Mouse (Mus musculus) hindbrain, embryonic 11.5 days (tissue): ENCODE data around the gene Clca3a1. TPM values are rescaled to one million over a fixed set of nuclear protein-coding genes. Genes with fewer than 3 reads are reported as not detected.
A peak's percentile ranks its signal among the peaks of the same experiment; 100 is the strongest.

Experiments used
- ATAC-seq: fragments of 200-750 bp; cut with Nextera tagmentation; 2 replicates; pipeline ENCODE4 v1.8.0; 2017; ENCODE audit warnings: mild to moderate bottlenecking, moderate TSS enrichment, moderate library complexity; ENCODE audit not compliant: low FRiP score
- DNase-seq: peaks from one replicate; pipeline ENCODE4 v3.0.0-alpha.2; 2015; ENCODE audit warnings: low spot score
- H3K27ac ChIP-seq: fragments of 300-500 bp; sonication (generic); 2 replicates; pipeline ENCODE4 v1.5.1; 2014; ENCODE audit warnings: mild to moderate bottlenecking, low read depth, low read length
- H3K27me3 ChIP-seq: fragments of 300-500 bp; sonication (generic); 2 replicates; pipeline ENCODE4 v1.6.1; 2014; ENCODE audit warnings: mild to moderate bottlenecking, low read length, moderate library complexity, mixed read lengths; ENCODE audit not compliant: control insufficient read depth, insufficient read depth
- H3K36me3 ChIP-seq: fragments of 300-500 bp; sonication (generic); 2 replicates; pipeline ENCODE4 v1.6.1; 2014; ENCODE audit warnings: mild to moderate bottlenecking, low read length, moderate library complexity, mixed read lengths; ENCODE audit not compliant: control insufficient read depth, insufficient read depth
- H3K4me1 ChIP-seq: fragments of 300-500 bp; sonication (generic); replicated peaks from 2 replicates; pipeline ENCODE4 v1.6.1; 2014; ENCODE audit warnings: low read length, mixed read lengths; ENCODE audit not compliant: control insufficient read depth, insufficient read depth
- H3K4me2 ChIP-seq: fragments of 300-500 bp; sonication (generic); replicated peaks from 2 replicates; pipeline ENCODE4 v1.6.1; 2014; ENCODE audit warnings: mild to moderate bottlenecking, low read depth, low read length
- H3K4me3 ChIP-seq: fragments of 300-500 bp; sonication (generic); 2 replicates; pipeline ENCODE4 v1.5.1; 2014; ENCODE audit warnings: low read depth, low read length
- H3K9ac ChIP-seq: fragments of 300-500 bp; sonication (generic); 2 replicates; pipeline ENCODE4 v1.6.1; 2014; ENCODE audit warnings: low read depth, low read length
- H3K9me3 ChIP-seq: fragments of 300-500 bp; sonication (generic); 2 replicates; pipeline ENCODE4 v1.6.1; 2016; ENCODE audit warnings: low read length; ENCODE audit not compliant: control insufficient read depth
- WGBS: fragments of 180-500 bp; shearing (Covaris S2); extraction: QIAGEN DNeasy Blood & Tissue Kit; methylation state at CpG from one replicate; pipeline ENCODE4 v1.1.7; 2014; 5-methylcytosine and 5-hydroxymethylcytosine counted together
- polyA plus RNA-seq: library from polyadenylated mRNA; unstranded; fragments of >200 nt; fragmentation: Nextera tagmentation; extraction: Ambion mirVana; gene quantifications from 2 replicates; pipeline ENCODE4 v1.2.1, GENCODE M21; 2014

The Clca3a1 gene
- polyA plus RNA-seq, 1 experiment from 2014 or later, result not detected

DNA sequence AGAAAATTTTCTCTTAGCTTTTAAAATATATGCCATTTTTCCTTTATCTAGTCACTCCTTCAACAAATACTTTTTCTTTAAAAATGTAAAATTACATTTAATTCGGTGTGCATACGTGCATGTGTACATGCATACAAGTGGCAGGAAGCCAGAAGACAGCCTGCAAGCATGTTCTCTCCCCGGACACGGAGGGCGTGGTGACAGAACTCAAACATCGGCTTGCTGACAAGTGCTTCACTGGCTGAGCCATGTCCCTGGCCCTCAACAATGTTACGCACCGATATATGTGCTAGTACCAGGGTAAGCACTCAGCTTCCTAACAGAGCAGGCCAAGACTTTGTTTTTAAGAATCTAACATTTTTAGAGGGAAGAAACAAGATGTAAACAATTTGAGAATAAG, 46.2 kb downstream of the Clca3a1 start:
- H3K4me3 ChIP-seq, result no peak overlapping the region
- no peaks in the 10 kb centered on the region for H3K9me3 ChIP-seq
- H3K4me2 ChIP-seq, result no peak overlapping the region
- no peak overlapping the region for H3K9ac ChIP-seq
- no peak overlapping the region for H3K27ac ChIP-seq
- WGBS, result 92% methylated on average over 8 of the region's 8 CpGs
- H3K4me1 ChIP-seq, result 0 out of 2 replicates have a peak, but pooled peaks cover 2% of the 10 kb centered on the region
- DNase-seq (no peak), ATAC-seq (no peak)
- no peaks in the 10 kb centered on the region for H3K27me3 ChIP-seq
- no peaks in the 10 kb centered on the region for H3K36me3 ChIP-seq

GRCm38 (mm10) chr3:144714126-144714525, 46.7 kb downstream of the Clca3a1 start:
- no peaks in the 10 kb centered on the region for H3K27me3 ChIP-seq
- 0 out of 2 replicates have a peak, but pooled peaks cover 2% of the 10 kb centered on the region for H3K4me1 ChIP-seq
- H3K9ac ChIP-seq, result no peak overlapping the region
- ATAC-seq (no peak), DNase-seq (no peak)
- no peak overlapping the region for H3K4me3 ChIP-seq
- no peak overlapping the region for H3K4me2 ChIP-seq
- no peaks in the 10 kb centered on the region for H3K9me3 ChIP-seq
- no peak overlapping the region for H3K27ac ChIP-seq
- WGBS, result 82% methylated on average over 7 of the region's 7 CpGs
- no peaks in the 10 kb centered on the region for H3K36me3 ChIP-seq

- ATAC-seq, result peak; percentile 34; the same call in 1 of the 2 replicates
Observed at GRCm38 (mm10) chr3:144711607-144712206, 49.1 kb downstream of the Clca3a1 start.

DNA sequence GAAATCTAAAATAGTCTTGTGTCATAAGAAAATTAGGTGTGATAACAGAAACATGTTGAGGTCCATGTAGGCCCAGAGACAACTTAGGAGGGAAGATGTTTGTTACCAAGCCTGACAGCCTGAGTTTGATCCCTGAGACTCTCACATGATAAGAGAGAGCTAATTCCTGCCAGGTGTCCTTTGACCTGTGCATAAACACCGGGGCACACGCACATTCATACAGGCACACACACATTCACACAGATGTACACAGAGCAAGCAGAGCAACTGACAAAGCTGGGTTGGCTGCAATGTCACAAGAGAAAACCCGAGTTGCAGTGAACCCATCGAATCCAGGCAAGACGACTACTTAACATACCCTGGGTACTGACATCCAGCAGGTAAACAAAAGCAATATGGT, 52.2 kb downstream of the Clca3a1 start:
- Histone ChIP-seq H3K4me2 (no peak overlapping the region), H3K9me3 (no peaks in the 10 kb centered on the region), H3K27ac (no peak overlapping the region), H3K36me3 (no peaks in the 10 kb centered on the region), H3K4me1 (no peaks in the 10 kb centered on the region), H3K4me3 (no peak overlapping the region), H3K9ac (no peak overlapping the region), H3K27me3 (no peaks in the 10 kb centered on the region)
- no peak for ATAC-seq
- DNase-seq, result no peak
- WGBS, result 91% methylated on average over 5 of the region's 5 CpGs

More at GRCm38 (mm10) chr3:144711607-144712206, 49.1 kb downstream of the Clca3a1 start:
- Histone ChIP-seq H3K27me3 (no peaks in the 10 kb centered on the region), H3K9me3 (no peaks in the 10 kb centered on the region), H3K9ac (no peak overlapping the region), H3K27ac (no peak overlapping the region), H3K4me1 (no peaks in the 10 kb centered on the region), H3K4me3 (no peak overlapping the region), H3K4me2 (no peak overlapping the region), H3K36me3 (no peaks in the 10 kb centered on the region)
- DNase-seq, result no peak
- 80% methylated on average over 6 of the region's 6 CpGs for WGBS

DNA sequence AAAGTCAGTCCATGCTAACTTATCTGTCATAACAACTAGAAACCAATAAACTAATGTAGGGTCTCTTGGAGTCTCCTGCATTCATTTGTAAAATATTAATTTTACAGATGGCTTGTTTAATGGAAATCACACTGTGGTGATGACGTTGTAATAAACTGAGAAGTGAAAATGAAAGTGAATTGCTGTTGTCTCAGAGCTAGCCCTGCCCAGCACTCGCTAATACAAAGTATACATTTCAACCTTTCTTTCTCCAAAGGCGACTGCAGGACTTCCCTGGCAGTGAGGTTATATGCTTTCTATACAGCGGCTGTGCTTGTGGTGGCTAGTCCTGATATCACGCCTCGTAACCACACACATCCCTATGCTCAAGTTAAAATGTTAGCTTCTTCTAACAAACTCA, 56.8 kb downstream of the Clca3a1 start:
- no peak for DNase-seq
- Histone ChIP-seq H3K4me2 (no peak overlapping the region), H3K9ac (no peak overlapping the region), H3K4me3 (no peak overlapping the region), H3K27me3 (no peaks in the 10 kb centered on the region), H3K4me1 (no peaks in the 10 kb centered on the region), H3K36me3 (no peaks in the 10 kb centered on the region), H3K27ac (no peak overlapping the region), H3K9me3 (no peaks in the 10 kb centered on the region)
- WGBS, result 90% methylated on average over 6 of the region's 6 CpGs
- no peak for ATAC-seq

DNA sequence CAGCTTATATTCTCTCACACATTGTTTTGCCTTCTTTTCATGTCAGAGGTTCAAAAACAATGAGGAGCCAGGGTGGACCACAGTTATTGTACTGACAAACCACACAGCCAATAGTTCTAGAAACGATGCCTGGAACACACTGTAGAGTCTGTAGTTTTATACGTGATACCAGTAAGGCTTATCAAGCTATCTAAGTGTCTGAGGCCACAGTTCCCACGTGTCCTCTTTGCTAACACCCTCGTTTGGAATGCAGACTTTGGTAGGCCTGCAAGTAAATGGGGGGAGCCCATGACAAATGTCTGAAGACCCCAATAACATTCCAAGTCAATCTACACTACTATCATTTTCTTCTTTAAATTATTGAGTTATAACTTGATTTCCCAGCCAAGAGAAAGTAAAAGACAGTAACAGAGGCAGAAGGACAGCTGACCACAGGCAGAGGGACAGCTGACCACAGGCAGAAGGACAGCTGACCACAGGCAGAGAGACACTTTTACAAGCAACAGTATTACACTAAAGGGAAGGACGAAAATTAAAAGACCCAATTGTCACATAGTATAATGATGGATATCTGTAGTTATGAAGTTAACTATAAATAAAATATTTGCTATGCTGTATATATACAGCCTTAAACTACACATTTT, 61.9 kb downstream of the Clca3a1 start:
- Histone ChIP-seq H3K9me3 (no peaks in the 10 kb centered on the region), H3K27ac (no peak overlapping the region), H3K36me3 (0 out of 2 replicates have a peak, but pooled peaks cover 2% of the 10 kb centered on the region), H3K4me2 (no peak overlapping the region), H3K9ac (no peak overlapping the region), H3K4me1 (no peaks in the 10 kb centered on the region), H3K4me3 (no peak overlapping the region), H3K27me3 (no peaks in the 10 kb centered on the region)
- WGBS, result 94% methylated on average over 5 of the region's 5 CpGs
- no peak for ATAC-seq
- no peak for DNase-seq

DNA sequence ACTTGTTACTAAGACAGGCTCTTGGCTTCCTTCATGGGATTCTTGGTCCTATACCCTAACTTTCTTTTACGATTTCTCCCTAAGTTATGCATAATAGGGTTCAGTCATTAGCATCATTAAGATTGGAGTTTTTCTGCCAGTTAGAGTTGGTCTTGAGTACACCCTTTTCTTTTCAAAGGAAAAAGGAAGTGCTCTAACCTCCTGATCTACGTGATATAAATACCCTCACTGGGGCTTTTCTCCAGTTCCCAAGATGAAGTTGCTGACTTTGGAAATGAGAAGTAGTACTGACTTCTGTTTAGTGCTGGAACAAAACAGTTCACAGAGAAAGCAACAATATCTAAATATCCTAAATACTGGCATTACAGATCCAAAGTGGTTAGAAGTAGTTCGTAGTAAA, 62.8 kb downstream of the Clca3a1 start:
- 0 out of 2 replicates have a peak, but pooled peaks cover 2% of the 10 kb centered on the region for H3K36me3 ChIP-seq
- WGBS, result 97% methylated on average over 3 of the region's 3 CpGs
- no peak for ATAC-seq

DNA sequence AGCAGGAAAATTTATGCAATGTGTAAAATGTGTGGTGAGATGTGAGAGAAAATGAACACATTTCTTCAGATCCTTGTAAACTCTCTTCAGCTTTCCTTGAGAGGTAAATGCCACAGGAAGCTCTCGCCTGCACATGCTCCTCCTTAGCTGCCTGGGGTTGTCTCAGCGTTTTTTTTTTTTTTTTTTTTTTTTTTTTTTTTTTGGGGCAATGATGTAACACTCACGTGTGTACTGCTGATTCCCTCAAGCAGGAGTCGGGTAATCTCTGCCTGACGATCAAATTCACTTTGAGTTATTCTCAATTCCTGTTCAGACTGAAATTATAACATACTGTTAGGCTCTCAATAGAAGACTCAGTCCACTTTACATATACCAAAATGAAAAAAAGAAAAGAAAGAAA, 63.6 kb downstream of the Clca3a1 start:
- ATAC-seq, result no peak
- Histone ChIP-seq H3K4me3 (no peak overlapping the region), H3K9me3 (no peaks in the 10 kb centered on the region), H3K27me3 (no peaks in the 10 kb centered on the region), H3K4me1 (no peaks in the 10 kb centered on the region), H3K36me3 (0 out of 2 replicates have a peak, but pooled peaks cover 2% of the 10 kb centered on the region), H3K9ac (no peak overlapping the region), H3K4me2 (no peak overlapping the region), H3K27ac (no peak overlapping the region)
- no peak for DNase-seq
- WGBS, result 79% methylated on average over 5 of the region's 5 CpGs

More for the DNA sequence above, 62.8 kb downstream of the Clca3a1 start:
- no peak overlapping the region for H3K9ac ChIP-seq
- no peaks in the 10 kb centered on the region for H3K27me3 ChIP-seq
- no peak overlapping the region for H3K4me3 ChIP-seq
- no peaks in the 10 kb centered on the region for H3K4me1 ChIP-seq
- no peaks in the 10 kb centered on the region for H3K9me3 ChIP-seq
- no peak overlapping the region for H3K4me2 ChIP-seq
- DNase-seq, result no peak
- H3K27ac ChIP-seq, result no peak overlapping the region

DNA sequence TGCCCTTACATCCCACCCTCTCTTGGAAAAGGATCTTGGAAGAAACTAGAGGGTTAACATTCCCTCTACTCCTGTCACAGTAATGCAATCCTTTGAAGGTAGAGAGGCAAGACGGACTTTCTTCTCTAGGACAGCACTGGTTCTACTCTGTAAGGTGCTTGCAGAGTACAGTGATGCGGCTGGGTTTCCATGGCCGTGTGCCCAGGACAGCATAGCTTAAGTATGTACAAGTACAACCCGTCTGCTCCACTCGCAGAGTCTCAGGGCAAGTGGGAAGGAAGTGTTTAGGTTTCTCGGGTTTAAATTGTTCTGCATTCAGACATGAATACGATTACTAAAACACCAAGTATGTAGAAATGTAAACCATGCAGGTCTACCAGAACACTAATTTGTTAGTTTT, 65.8 kb downstream of the Clca3a1 start:
- DNase-seq (no peak), ATAC-seq (no peak)
- Histone ChIP-seq H3K36me3 (0 out of 2 replicates have a peak, but pooled peaks cover 2% of the 10 kb centered on the region), H3K9ac (no peak overlapping the region), H3K9me3 (no peaks in the 10 kb centered on the region), H3K4me1 (no peaks in the 10 kb centered on the region), H3K27ac (no peak overlapping the region), H3K27me3 (no peaks in the 10 kb centered on the region), H3K4me3 (no peak overlapping the region), H3K4me2 (no peak overlapping the region)
- 92% methylated on average over 7 of the region's 7 CpGs for WGBS
